Mouse (Mus musculus) lung, adult 18-20 months (tissue): ENCODE measurements around the gene Olfr97.
A peak's percentile ranks its signal among the peaks of the same experiment; 100 is the strongest.
"Not testable (repeated sequence)": the region's sequence is repeated elsewhere in the genome, so short reads cannot be mapped to it uniquely, and the experiment has no call there.

ENCODE experiments used
- DNase-seq, 2 experiments: peaks; one replicate each; pipeline ENCODE4 v3.0.0; 2022; ENCODE audit warnings: mixed read lengths in 2 of 2

Gene Olfr97

GRCm38 (mm10) chr17:37237230-37237629 is at the start of gene Olfr97:
TSS of gene Olfr97 (minus strand) at chr17:37237330.
- not testable (repeated sequence) for DNase-seq

GRCm38 (mm10) chr17:37283360-37283759 is 46.2 kb upstream of the Olfr97 start, which contains the start of gene Olfr99:
TSS of gene Olfr99 (minus strand) at chr17:37283460.
- no peak for DNase-seq

- DNase-seq: no peak
These were observed 43.2 kb upstream of the Olfr97 start for GRCm38 (mm10) chr17:37280331-37280730.

- DNase-seq: no peak
These were observed 39.4 kb upstream of the Olfr97 start for GRCm38 (mm10) chr17:37276573-37276972.

- no peak for DNase-seq
These were observed 38.6 kb upstream of the Olfr97 start for GRCm38 (mm10) chr17:37275626-37276248.

- DNase-seq: peak; percentile 78
These were observed 33.6 kb upstream of the Olfr97 start for GRCm38 (mm10) chr17:37270702-37271092.

- DNase-seq: peak; percentile 92 to 93
These were observed 33.0 kb upstream of the Olfr97 start, which contains the start of gene H2-M3 for GRCm38 (mm10) chr17:37270058-37270701. TSS of gene H2-M3 (plus strand) at chr17:37270220.

GRCm38 (mm10) chr17:37263626-37264025 is 26.5 kb upstream of the Olfr97 start, which contains the start of gene Olfr98:
TSS of gene Olfr98 (minus strand) at chr17:37263749.
- DNase-seq: no peak

- peak in 1 of 2 experiments; percentile 12 for DNase-seq
These were observed 13.4 kb upstream of the Olfr97 start for GRCm38 (mm10) chr17:37250544-37250943.

GRCm38 (mm10) chr17:37249460-37249859 is 12.3 kb upstream of the Olfr97 start:
- DNase-seq: no peak

- DNase-seq: peak; percentile 39 to 43
These were observed 9.6 kb upstream of the Olfr97 start for GRCm38 (mm10) chr17:37246715-37247114.

- no peak for DNase-seq
These were observed 5.1 kb upstream of the Olfr97 start for GRCm38 (mm10) chr17:37242198-37242597.

GRCm38 (mm10) chr17:37221879-37222278 is 15.3 kb downstream of the Olfr97 start:
- DNase-seq: no peak

- no peak for DNase-seq
These were observed 17.3 kb downstream of the Olfr97 start, which contains the start of gene Olfr96 for GRCm38 (mm10) chr17:37219846-37220245. TSS of gene Olfr96 (plus strand) at chr17:37220146.

- peak; percentile 11 to 29 for DNase-seq
These were observed 18.6 kb downstream of the Olfr97 start for GRCm38 (mm10) chr17:37218486-37218885.

GRCm38 (mm10) chr17:37213018-37213417 is 24.1 kb downstream of the Olfr97 start, which contains the start of gene Olfr95:
TSS of gene Olfr95 (minus strand) at chr17:37213118.
- no peak for DNase-seq

- no peak for DNase-seq
These were observed 26.0 kb downstream of the Olfr97 start for GRCm38 (mm10) chr17:37210884-37211768.

- no peak for DNase-seq
These were observed 33.3 kb downstream of the Olfr97 start for GRCm38 (mm10) chr17:37203917-37204236.

- DNase-seq: peak; percentile 65 to 74
These were observed 33.8 kb downstream of the Olfr97 start for GRCm38 (mm10) chr17:37203206-37203916.

- DNase-seq: no peak
These were observed 36.2 kb downstream of the Olfr97 start, which contains the start of gene Olfr94 for GRCm38 (mm10) chr17:37200894-37201293. TSS of gene Olfr94 (minus strand) at chr17:37200994.

GRCm38 (mm10) chr17:37196845-37197724 is 40.0 kb downstream of the Olfr97 start:
- no peak for DNase-seq
